Mouse (Mus musculus): ENCODE measurements around the gene Gm20388. TPM values are rescaled to one million over a fixed set of nuclear protein-coding genes. Genes with fewer than 3 reads are reported as not detected.

The Gm20388 gene
- polyA plus RNA-seq, 2 experiments: 8.5 TPM; not detected in 1

DNA sequence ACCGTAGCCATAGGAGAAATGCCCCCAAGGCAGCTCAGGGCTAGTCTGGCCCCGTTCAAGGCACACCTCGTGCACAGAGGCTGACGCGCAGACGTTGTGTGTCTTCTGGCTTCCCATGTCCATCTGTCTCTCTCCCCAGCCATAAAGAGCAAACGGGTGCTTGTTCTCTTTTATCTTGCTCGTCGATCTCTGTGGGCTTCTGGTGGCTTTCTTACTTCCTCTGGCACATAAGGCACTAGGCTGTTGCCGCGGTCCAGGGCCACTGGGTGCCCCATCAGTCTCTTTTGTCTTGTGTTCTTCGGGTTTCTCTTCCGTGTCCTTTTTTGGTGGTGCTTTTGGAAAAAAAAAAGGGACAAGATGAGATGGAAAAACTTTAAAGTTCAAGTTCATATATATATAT is 3934.5 kb downstream of the Gm20388 start:
- no peak overlapping the region for H3K9ac ChIP-seq (replicated peaks)
- 26% methylated on average over 13 of the region's 13 CpGs for WGBS (ENCODE audit: insufficient replicate concordance)
- no peaks in the 10 kb centered on the region for H3K9me3 ChIP-seq (ENCODE audit: control insufficient read depth, low read length)
- DNase-seq (ENCODE audit: low read depth in 3 of 3, low spot score in 3 of 3) (no peak), ATAC-seq (ENCODE audit: insufficient read depth) (no peak)
- peaks cover 4% of the 10 kb centered on the region for H3K36me3 ChIP-seq (replicated peaks; ENCODE audit: control insufficient read depth, insufficient read depth, low read depth)
- no peak overlapping the region for H3K4me2 ChIP-seq (ENCODE audit: low read depth)
- no peak overlapping the region for H3K27ac ChIP-seq
- H3K4me1 ChIP-seq (replicated peaks; ENCODE audit: control insufficient read depth in 2 of 2, insufficient read depth in 2 of 2, low read length in 1 of 2): no peaks in the 10 kb centered on the region; a peak in 1 of 4 replicates
- H3K27me3 ChIP-seq (ENCODE audit: control insufficient read depth, insufficient read depth, low read length): no peaks in the 10 kb centered on the region
- no peak for TF ChIP-seq CTCF (IDR thresholded peaks at IDR 0.05; ENCODE audit: low read depth)
- TF ChIP-seq EP300 (IDR thresholded peaks at IDR 0.05; ENCODE audit: low read depth): no peak
- H3K4me3 ChIP-seq (ENCODE audit: insufficient read depth in 1 of 2, low read depth in 2 of 2, low read length in 2 of 2): no peak overlapping the region

DNA sequence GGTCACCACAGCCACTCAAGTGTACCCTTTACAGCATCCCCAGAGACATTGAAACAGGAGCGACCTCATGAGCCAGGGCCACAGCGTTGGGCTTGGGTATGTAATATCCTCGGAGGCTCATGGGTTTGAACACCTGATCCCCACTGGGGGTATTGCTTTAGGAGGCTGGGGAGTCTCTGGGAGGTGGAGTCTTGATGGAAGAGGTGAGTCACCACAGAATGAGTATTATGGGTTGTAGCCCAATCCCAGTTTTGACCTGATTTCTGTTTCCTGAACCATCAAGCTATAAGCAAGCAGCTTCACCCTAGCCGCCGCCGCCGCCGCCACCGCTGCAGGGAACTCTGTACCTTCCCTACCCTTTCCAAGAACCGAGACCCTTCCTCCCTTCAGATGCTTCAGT is 3935.3 kb downstream of the Gm20388 start:
- ATAC-seq (ENCODE audit: insufficient read depth): no peak
- WGBS (ENCODE audit: insufficient replicate concordance): 73% methylated on average over 10 of the region's 10 CpGs
- no peak overlapping the region for H3K9ac ChIP-seq (replicated peaks)
- H3K4me1 ChIP-seq (replicated peaks; ENCODE audit: control insufficient read depth in 2 of 2, insufficient read depth in 2 of 2, low read length in 1 of 2): no peaks in the 10 kb centered on the region; a peak in 1 of 4 replicates
- no peaks in the 10 kb centered on the region for H3K9me3 ChIP-seq (ENCODE audit: control insufficient read depth, low read length)
- no peak overlapping the region for H3K27ac ChIP-seq
- H3K4me2 ChIP-seq (ENCODE audit: low read depth): no peak overlapping the region
- TF ChIP-seq CTCF (IDR thresholded peaks at IDR 0.05; ENCODE audit: low read depth) (no peak), EP300 (IDR thresholded peaks at IDR 0.05; ENCODE audit: low read depth) (no peak)
- no peak overlapping the region for H3K4me3 ChIP-seq (ENCODE audit: insufficient read depth in 1 of 2, low read depth in 2 of 2, low read length in 2 of 2)
- H3K36me3 ChIP-seq (replicated peaks; ENCODE audit: control insufficient read depth, insufficient read depth, low read depth): peaks cover 4% of the 10 kb centered on the region
- no peaks in the 10 kb centered on the region for H3K27me3 ChIP-seq (ENCODE audit: control insufficient read depth, insufficient read depth, low read length)
- DNase-seq (ENCODE audit: low read depth in 3 of 3, low spot score in 3 of 3): no peak

DNA sequence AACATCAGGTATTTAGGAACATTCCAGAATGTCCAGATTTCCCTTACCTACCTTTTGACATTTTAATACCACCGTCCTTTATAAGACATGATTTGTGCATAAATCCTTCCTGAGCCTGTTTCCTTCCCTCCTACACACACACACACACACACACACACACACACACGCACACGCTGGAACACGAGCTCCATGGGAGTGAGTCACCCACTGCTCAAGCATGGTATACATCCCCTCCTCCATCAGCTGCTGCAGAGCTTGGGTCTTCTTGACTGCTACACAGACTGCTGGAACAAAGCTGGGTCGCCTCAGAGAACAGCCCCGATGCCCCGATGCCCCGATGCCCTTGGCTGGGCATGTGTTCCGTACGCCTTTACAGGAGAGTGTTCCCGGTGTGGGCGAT is 3935.9 kb downstream of the Gm20388 start:
- WGBS (ENCODE audit: insufficient replicate concordance): 87% methylated on average over 12 of the region's 12 CpGs
- no peak for TF ChIP-seq CTCF (IDR thresholded peaks at IDR 0.05; ENCODE audit: low read depth)
- TF ChIP-seq EP300 (IDR thresholded peaks at IDR 0.05; ENCODE audit: low read depth): no peak
- ATAC-seq (ENCODE audit: insufficient read depth): no peak

DNA sequence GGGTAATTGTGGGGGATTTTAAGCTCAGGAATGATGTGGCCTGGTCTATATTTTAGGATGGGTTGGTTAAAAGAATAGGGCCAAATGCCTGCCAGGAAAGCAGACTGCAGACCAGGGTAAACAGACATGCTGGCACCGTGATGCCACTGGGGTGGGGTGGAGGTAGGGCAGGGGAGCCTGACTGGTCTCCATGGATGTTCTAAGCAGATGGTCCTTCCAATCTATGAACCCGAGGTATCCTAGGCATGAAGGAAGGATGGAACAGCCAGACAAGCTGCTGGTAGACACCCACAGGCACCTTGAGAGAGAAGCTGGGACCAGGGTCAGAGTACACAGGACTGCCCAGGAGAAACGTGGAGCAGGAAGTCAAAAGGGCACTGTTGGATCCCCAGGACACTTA is 3936.9 kb downstream of the Gm20388 start:
- no peak overlapping the region for H3K27ac ChIP-seq
- DNase-seq (ENCODE audit: low read depth in 3 of 3, low spot score in 3 of 3): no peak
- no peaks in the 10 kb centered on the region for H3K9me3 ChIP-seq (ENCODE audit: control insufficient read depth, low read length)
- WGBS (ENCODE audit: insufficient replicate concordance): 59% methylated on average over 3 of the region's 3 CpGs
- no peak overlapping the region for H3K4me3 ChIP-seq (ENCODE audit: insufficient read depth in 1 of 2, low read depth in 2 of 2, low read length in 2 of 2)
- H3K36me3 ChIP-seq (replicated peaks; ENCODE audit: control insufficient read depth, insufficient read depth, low read depth): peaks cover 4% of the 10 kb centered on the region
- no peak overlapping the region for H3K9ac ChIP-seq (replicated peaks)
- no peak overlapping the region for H3K4me2 ChIP-seq (ENCODE audit: low read depth)
- H3K4me1 ChIP-seq (replicated peaks; ENCODE audit: control insufficient read depth in 2 of 2, insufficient read depth in 2 of 2, low read length in 1 of 2): no peaks in the 10 kb centered on the region; a peak in 1 of 4 replicates
- no peak for ATAC-seq (ENCODE audit: insufficient read depth)
- H3K27me3 ChIP-seq (ENCODE audit: control insufficient read depth, insufficient read depth, low read length): no peaks in the 10 kb centered on the region
- no peak for TF ChIP-seq CTCF (IDR thresholded peaks at IDR 0.05; ENCODE audit: low read depth)
- no peak for TF ChIP-seq EP300 (IDR thresholded peaks at IDR 0.05; ENCODE audit: low read depth)

More for the DNA sequence above, 3935.9 kb downstream of the Gm20388 start:
- no peaks in the 10 kb centered on the region for H3K9me3 ChIP-seq (ENCODE audit: control insufficient read depth, low read length)
- no peak overlapping the region for H3K4me2 ChIP-seq (ENCODE audit: low read depth)
- H3K4me3 ChIP-seq (ENCODE audit: insufficient read depth in 1 of 2, low read depth in 2 of 2, low read length in 2 of 2): no peak overlapping the region
- peaks cover 4% of the 10 kb centered on the region for H3K36me3 ChIP-seq (replicated peaks; ENCODE audit: control insufficient read depth, insufficient read depth, low read depth)
- no peak for DNase-seq (ENCODE audit: low read depth in 3 of 3, low spot score in 3 of 3)
- H3K27ac ChIP-seq: no peak overlapping the region
- no peaks in the 10 kb centered on the region; a peak in 1 of 4 replicates for H3K4me1 ChIP-seq (replicated peaks; ENCODE audit: control insufficient read depth in 2 of 2, insufficient read depth in 2 of 2, low read length in 1 of 2)
- no peaks in the 10 kb centered on the region for H3K27me3 ChIP-seq (ENCODE audit: control insufficient read depth, insufficient read depth, low read length)
- H3K9ac ChIP-seq (replicated peaks): no peak overlapping the region

DNA sequence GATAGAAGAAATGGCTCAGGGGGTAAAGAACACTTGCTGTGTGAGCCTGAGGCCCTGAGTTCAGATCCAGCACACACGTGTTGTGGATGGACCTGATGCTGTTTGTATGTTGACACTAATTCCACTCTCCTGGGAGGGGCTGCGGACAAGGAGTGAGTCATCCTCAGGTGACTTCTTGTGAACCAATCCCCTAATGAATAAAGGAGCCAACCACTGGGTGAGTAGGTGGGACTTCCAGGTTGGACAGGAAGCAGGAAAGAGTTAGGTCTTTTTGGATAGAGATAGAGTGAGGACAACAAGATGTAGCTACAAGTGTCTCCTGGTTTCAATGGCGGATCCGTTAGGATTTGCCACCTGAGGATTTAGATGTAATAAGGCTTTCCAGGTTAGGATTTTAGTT is 3938.7 kb downstream of the Gm20388 start:
- 71% methylated on average over 4 of the region's 4 CpGs for WGBS (ENCODE audit: insufficient replicate concordance)
- no peak overlapping the region for H3K9ac ChIP-seq (replicated peaks)
- peaks cover 4% of the 10 kb centered on the region for H3K36me3 ChIP-seq (replicated peaks; ENCODE audit: control insufficient read depth, insufficient read depth, low read depth)
- ATAC-seq (ENCODE audit: insufficient read depth) (no peak), DNase-seq (ENCODE audit: low read depth in 3 of 3, low spot score in 3 of 3) (no peak)
- no peaks in the 10 kb centered on the region for H3K27me3 ChIP-seq (ENCODE audit: control insufficient read depth, insufficient read depth, low read length)
- no peak overlapping the region for H3K4me2 ChIP-seq (ENCODE audit: low read depth)
- no peaks in the 10 kb centered on the region for H3K9me3 ChIP-seq (ENCODE audit: control insufficient read depth, low read length)
- TF ChIP-seq CTCF (IDR thresholded peaks at IDR 0.05; ENCODE audit: low read depth) (no peak), EP300 (IDR thresholded peaks at IDR 0.05; ENCODE audit: low read depth) (no peak)
- no peaks in the 10 kb centered on the region; a peak in 1 of 4 replicates for H3K4me1 ChIP-seq (replicated peaks; ENCODE audit: control insufficient read depth in 2 of 2, insufficient read depth in 2 of 2, low read length in 1 of 2)
- H3K27ac ChIP-seq: no peak overlapping the region
- H3K4me3 ChIP-seq (ENCODE audit: insufficient read depth in 1 of 2, low read depth in 2 of 2, low read length in 2 of 2): no peak overlapping the region

All from liver, embryonic 14.5 days (tissue).